Mouse (Mus musculus) monocyte, adult 5-6 weeks (primary cell): ENCODE measurements around the gene Hs3st1. TPM values are rescaled to one million over a fixed set of nuclear protein-coding genes. Genes with fewer than 3 reads are reported as not detected.

Experiments used
- ATAC-seq: fragments of 153-309, 156-312 bp; replicated peaks from 2 replicates; pipeline ENCODE4 v1.8.0; 2017; ENCODE audit warnings: mild to moderate bottlenecking; ENCODE audit not compliant: low TSS enrichment, insufficient number of reproducible peaks, severe bottlenecking, poor library complexity, low FRiP score
- total RNA-seq: library from RNA; stranded (forward); fragments of 200-1000, 200-491, 200-594 nt; gene quantifications from 3 replicates; pipeline ENCODE4 v1.2.3, GENCODE M21; 2017

Gene Hs3st1
- total RNA-seq, 1 experiment from 2014 or later, result 5.0 TPM

DNA sequence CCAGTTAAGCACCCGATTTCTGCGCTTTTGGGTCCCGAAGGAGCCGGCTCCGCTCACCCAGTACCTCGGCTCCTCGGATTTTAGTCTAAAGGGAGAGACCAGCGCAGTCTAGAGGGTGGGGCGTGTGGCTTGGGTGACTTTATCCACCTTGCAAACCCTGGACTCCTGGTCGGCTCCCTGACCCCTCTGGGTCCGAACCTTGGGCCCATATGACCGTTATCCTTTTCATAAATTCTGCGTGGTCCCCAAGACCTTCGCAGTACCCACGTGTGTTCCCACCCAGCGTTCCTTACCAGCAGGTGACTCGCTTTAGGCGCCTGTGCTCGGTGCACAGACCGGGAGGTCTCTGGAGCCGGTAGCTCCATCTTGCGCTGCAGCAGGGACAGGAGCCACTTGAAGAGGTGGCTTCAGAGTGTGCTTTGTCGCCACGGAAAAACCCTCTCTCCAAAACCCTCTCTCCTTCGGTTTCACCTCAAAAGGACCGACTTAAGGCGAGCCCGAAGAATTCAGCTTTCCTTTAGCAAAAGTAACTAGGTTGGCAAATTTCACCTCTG, 110.4 kb downstream of the Hs3st1 start:
- 0 out of 2 replicates have a peak, but pooled peaks have one; percentile 21 for ATAC-seq

DNA sequence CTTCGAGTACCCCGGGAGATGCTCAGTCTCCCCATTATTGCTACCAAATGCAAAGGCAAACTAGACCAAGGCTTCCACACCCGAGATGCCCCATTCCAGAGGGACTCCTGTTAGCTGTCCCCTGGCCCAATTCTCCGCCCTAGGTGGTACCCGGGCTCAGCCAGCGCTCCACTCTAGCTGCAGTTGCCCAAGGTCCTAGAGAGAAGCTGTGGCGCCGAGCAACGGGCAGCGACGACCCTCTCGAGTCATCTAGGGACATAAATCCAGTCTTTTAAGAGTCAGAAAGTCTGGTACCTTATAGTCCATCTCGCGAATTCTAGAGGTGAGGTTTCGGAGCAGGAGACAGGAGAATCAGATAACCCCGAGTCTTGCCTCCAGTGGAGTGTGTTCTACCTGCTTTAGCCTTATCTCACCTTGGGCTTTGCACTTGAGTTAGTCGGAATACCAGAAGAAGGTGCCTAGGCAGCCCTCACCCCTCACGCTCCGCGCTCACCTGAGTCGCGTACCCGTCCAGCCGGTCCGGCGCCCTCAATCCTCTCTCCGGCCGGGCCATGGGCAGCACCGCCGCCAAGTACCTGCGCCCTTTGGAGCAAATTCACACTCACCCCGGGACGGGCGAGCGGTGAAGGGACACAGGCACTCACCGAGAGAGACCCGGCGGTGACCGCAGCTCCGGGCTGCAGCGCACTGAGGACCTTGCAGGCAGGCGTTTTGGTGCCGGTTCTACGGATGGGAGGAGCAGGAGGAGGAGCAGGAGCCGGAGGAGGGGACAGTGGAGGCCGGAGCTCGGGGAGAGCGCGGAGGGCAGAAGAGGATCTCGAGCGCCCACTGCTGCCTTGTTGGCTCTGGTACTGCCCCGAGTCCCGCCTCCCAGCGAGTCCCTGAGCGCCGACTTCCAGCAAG, 111.1 kb downstream of the Hs3st1 start:
- peak; percentile 81 for ATAC-seq

DNA sequence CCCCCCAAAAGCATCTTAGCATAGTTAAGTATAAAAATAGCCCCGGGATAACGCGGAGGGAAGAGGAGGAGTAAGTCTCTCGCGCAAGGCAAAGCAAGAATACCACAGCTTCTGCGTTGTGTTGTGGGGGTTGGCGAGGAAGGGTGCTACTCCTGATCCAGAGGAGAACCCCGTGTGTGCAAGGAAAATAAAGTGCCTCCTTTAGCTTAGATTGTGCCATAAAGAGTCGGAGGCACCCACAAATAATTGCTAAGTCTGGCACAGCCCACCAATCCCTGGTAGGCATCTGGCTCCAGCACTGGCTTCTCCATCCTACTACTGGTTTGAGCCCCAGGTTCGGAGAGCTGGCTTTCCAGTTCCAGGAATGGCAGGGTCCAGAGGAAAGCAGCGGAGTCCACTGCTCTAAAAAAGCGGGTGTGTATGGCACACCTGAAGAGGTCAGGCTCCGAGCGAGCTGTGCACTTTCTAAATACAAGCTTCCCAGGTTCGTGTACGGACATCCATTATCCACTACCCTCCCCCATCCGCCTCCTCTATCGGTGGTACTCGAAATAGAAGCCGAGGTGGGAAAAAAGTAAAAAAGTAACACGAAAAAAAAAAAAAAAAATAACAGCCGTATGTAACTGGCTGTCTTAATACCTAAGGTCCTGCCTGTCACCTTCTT, 111.9 kb downstream of the Hs3st1 start:
- no peak for ATAC-seq

DNA sequence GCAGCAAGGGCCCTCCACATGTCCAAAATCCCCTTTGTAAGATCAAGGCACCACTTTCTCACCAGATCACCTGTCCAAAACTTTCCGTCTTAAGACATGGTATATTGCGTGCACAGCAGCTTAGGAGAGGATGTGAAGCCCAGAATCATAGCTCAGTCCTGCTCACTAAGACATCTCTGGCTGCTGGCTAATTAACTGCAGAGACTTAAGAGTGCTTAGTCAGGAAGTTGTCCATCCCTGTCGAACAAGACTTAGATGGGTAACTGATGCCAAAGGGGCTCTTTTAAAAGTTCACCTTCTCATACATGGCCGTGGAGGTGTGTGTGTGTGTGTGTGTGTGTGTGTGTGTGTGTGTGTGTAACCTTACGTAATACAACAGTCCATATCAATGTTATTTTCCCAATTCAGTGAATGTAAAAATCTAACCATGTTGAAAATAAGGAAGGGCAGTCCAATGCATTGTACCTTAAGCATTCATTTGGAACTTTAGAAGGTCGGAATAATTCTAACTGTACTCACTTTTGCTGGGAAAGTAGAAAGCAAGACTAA, 113.0 kb downstream of the Hs3st1 start:
- no peak for ATAC-seq

DNA sequence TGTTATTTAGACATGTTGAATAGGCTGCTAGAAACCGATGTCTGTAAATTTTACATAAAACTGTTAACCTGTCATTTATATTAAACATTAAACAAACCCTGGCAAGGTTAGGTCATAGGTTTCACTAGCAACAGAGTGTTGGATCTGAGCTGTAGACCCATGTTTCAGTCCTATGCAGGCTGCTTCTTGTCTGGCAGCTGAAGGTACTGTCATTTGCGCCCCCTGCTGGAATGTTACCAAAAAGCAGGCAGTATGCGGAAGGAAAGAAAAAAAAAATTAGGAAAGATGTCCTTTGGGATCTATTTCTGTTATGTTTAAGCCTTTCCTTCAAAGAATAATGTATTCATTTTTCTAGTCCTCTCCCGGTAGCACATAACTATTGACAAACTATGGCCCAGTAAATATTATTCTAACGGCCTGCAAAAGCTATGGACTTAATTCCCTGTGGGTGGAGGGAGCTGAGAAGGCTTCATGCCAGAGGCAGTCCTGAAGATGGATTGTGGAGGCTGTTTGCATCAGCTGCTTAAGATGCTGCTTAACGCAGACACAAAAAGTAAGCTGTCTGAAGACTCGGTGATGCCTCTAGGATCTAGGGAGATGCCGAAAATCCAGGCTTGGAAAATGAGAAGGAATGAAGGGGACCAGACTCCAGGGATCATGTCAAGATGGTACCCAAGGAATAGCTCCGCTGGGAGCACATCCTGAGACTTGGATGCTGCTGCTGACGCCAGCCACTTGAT, 115.7 kb downstream of the Hs3st1 start:
- no peak for ATAC-seq

DNA sequence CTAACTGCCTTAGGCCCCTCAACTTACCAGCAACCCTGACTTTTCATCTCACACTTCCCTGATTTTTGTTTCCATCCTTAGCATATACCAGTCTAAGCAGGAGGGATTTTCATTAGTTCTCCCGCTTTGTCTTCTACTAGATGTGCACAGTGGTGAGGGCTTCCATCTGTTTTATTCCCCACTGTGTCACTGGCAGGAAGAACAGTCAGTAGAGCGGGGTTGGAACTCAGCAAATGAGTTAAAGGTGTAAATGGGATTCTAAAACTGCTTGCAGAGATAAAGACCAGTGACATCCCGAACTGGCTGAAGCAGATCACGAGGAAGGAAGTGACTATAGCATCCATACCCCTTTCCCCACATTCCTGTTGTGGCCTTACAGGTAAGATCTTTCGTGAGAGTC, 116.3 kb downstream of the Hs3st1 start:
- no peak for ATAC-seq

DNA sequence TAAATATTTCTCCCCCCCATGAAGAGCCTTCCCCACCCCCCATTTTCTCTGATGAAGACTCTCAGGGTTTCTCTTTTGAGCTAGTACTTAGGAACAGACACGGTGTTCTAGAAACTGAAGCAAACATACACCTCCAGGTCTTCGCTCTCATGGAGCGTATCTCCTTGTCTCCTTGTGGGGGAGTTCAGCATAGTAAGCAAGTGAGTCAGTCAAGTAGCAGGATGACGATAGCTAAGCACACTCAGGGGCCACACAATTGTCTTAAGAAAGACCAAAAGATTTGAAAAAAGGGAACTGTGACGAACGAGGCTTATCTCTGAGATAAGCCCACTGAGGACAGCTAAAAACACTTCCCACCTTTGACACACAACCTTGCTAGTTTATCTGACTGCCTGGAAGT, 117.4 kb downstream of the Hs3st1 start:
- ATAC-seq, result peak; percentile 49; the same call in 1 of the 2 replicates

DNA sequence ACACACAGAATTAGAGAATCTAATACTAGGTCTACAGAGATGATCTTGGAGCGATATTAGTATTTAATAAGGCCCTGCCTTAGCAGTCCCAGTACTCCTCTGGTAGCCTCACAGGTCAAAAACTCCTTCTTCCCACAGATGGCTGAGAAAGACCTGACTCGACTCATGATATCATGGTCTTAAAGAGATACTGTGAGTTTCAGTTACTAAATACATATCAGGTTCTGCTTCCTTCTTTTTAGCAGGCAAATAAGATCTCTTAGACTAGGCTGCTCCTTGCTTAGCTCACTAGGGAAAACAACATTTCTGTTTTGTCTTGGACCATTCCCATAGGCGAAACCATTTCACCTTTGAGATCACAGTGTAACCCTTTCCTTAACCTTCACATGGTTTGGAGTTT, 119.2 kb downstream of the Hs3st1 start:
- ATAC-seq, result no peak

DNA sequence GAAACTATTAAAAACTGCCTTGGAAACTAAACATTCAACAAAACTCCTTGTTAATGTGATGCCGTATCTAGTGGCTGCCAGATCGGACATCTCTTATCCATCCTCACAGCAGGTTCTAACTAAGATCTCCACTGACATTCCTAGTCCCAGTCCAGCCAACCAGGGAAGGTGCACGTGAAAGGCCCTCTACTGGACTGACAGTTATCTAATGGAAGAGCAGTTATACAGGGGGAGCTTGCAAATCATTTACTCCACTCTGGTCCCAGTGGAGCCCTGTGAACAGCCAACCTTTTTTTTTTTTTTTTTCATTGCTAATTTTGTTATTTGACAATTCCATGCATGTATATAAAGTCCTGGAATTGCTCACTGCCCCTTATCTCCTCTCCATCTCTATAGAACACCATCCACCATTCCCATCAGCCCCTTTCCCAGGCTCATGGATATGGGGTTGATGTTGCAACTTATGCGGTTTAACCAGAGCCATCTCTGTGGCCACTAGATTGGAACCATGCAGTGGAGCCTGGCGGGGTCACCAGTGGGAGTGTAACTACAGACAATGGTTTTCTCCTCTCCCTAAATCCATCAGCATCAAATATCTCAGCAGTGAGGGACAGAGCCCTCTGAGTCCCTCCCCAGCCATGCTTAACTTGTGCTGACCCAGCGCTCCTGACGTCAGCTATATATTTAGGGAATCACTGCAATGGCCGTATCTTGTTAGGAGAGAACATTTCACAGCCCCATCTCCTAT, 120.8 kb downstream of the Hs3st1 start:
- no peak for ATAC-seq

DNA sequence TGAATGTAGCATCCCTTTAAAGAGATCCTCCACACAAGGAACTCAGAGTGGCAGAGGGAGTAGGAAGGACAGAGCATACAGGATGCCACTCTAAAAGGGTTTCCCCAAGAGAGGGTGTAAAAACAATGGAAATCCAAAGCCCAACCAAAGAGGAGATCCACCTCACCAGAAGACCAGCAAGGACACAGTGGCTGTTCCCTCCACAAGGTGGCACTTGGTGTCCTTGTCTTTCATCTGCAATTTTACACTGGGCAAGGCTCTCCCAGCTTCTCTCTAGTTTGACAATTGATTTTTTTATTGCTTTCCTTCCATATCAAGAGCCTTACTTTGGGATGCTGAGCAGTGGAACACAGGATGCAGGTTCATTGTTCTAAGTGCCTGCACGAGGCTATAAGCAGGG, 122.1 kb downstream of the Hs3st1 start:
- ATAC-seq, result no peak

DNA sequence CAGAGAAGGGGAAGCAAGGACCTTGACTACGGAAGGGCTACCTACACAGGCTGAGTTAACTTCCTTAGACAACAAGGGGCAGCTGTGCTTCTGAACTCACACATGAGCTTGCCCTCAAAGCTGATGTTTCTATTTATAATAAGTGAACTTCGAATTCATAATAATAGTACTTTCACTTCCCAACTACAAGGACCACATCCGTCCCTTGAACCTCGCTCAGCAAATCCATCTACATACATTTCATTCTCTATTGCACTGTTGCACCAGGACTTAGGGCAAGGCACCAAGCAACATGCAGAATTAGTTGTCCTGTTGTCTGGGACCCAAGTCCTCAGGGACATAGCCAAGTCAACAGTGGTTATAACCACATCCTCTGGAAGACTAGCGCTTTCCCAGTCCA, 124.4 kb downstream of the Hs3st1 start:
- ATAC-seq, result peak; percentile 53

DNA sequence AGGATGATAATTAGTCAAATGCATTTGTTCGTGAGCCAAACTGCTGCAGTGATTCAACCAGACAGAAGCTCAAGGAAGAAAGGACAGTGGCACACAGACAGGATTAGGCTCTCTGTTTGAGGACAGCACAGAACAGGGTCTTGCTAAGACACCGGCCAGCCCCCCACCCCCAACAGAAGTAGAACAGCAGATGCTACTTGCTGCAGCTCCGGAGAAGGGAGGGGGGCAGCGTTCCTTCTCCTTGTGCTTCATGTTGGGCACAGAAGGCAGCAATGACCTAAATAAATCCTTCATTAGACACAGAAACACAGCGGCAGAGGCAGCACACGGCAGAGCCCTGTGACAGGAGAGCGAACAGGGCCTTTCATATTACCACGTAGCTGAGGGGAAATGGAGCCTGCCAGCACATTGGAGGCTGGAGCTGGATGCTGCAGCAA, 130.2 kb downstream of the Hs3st1 start:
- no peak for ATAC-seq

DNA sequence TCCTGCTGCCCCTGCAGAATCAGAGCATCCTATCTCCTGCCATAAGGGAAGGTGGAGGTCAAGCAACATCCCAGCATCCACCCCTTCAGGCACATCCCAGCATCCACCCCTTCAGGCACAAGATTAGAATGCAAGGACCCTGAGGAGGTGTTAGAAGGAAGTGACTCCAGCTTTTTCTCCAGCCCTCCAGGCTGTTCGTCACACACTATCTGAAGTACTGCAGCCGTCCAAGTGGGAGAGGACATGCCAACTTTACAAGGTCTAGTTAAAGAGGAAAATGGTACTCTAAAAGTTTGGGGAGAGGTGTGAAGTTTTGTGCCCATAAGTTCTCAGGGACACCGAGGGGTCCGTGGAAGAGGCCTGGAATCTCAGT, 131.1 kb downstream of the Hs3st1 start:
- no peak for ATAC-seq

DNA sequence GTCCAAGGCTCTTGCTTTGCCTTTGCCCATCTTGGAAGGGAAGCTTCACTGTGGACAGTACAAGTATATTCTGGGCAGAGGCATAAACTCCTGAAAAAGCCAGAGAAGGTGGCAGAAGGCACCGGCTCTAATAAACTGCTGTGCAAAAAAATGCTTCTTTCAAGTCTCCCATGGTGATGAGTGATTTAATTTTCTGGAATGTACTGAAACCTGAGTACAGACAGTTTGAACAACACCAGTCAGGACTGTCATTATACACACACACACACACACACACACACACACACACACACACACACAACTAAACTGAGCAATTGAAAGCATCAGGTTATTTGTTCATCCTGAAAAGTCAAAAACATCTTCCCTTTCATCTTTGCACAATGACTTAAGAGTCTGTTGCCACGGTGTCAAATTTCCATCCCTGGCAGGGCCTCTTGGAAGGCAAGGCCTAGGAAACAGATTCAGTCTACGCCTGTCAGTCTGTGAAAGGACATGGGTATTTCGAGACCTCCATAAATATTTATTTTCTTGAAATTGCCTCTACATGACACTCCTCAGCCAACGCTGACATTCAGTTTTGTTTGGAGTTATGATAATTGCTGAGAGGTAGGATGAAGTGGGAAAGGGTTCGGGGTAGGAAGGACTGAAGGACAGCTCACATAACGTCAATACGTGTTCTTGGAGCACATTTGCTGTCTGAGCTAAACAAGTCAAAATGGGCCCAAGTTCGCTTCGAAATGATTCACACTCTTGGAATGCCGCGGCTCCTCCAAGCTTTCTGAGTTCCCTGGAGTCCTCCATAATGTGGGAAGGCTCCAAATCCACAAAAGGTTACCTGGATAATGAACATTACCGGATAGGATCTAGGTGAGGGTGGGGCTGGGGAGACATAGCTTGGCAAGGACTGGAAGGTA, 131.7 kb downstream of the Hs3st1 start:
- no peak for ATAC-seq

DNA sequence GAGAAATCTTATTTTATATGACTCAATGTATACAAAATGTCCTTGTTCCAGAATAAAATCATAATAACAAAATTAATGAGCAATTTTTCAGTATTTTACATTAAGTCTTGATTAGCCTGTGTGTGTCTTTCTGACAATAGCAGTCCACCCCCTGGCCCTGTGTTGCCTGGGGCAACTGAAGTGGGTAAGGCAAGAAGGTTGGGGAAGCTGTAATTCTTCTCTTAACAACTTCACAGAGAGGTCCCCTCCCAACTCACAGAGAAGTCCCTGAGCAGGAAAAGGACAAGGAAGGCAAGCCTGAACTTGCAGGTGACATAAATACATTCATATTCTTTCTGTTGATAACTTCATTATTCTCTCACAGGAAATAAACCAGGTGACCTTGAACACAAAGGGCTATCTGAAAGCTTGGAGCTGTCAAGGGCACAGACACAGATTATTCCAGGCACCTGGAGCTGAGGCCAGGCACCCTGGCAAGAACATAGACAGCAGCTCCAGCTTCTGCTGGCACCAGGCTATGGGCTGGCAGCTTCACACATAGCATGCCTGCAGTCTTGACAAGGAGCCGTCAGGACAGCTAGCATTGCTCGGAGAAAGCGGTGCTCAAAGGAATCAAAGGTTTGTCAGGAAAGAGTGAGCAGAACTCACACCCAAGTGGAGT, 134.9 kb downstream of the Hs3st1 start:
- ATAC-seq, result no peak

DNA sequence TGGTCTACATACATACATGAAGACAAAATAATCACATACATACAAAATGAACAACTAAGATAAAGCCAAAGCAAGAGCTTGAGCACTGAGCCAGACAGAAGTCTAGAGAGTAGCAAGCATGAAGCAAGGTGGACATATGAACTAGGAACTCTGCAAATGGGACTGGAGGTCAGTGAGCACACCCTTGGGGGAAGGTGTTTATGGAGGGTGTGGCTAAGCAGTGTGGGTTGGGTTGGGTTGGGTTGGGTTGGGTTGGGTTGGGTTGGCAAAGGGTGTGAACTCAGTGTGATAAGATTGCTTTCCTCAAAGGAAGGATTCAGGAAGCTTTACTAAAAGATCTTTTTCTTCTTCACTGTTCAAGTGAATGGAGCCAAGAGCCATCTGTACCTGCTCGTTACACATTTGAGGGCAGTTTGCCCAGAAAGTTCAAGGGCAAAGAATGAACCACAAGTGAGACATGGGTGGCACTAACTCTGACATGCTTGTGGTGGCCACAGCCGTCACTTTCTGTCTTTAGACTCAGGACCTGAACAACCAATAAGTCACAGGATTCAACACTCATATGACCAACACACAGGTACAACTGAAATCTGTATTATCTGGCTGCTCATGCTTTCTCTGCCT, 137.8 kb downstream of the Hs3st1 start:
- ATAC-seq, result no peak
